ENCODE assay signal across 11 mouse cellular contexts in the genomic region with DNA sequence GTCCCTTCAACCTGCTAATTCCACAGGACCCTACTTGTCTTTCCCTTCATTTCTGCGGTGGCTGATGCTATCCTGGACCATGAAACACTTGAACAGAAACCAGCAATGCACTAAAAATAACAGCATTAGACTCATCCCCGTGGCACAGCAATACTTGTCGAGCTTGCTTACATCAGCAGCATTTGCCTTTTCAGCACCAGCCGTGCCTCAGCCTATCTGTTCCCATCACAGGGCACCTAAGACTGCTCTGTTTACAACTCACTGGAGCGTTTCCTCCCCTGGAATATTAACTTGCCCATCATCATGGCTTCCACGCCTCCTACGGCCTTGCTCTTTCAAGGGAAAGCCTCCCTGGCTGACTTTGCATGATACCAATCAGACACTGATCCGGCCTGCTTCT.
A peak's percentile ranks its signal among the peaks of the same experiment; 100 is the strongest.
DNase-seq lines count a peak whose midpoint lies in the region; ATAC-seq and TF ChIP-seq lines count a peak whose summit lies in the region.
"Had no signal": no experiment of that assay in that cellular context is flagged by ENCODE, and none has a peak within 500 bp of the region (broad histone marks: within the 10 kb centered on the region; RNA-seq: fewer than 3 reads in every experiment).

No protein-coding gene starts in this region.

- H3K4me2 ChIP-seq in kidney, embryonic 16.5 days (replicated peaks; ENCODE audit: low read depth, low read length), result 0 out of 2 replicates have a peak overlapping the region, but pooled peaks have one; percentile 28

- peaks cover 9% of the 10 kb centered on the region for H3K36me3 ChIP-seq in kidney, embryonic 16.5 days (ENCODE audit: insufficient read depth, low read length)

- intact Hi-C loops in gastrocnemius, postnatal 14 days (cut with DNase I; ENCODE audit: low total_unique reads), result no loop called here
- intact Hi-C loops in left cerebral cortex, adult 2 months (cut with DNase I), result loop anchor here (5.0 kb wide), 1 partner anchor 141 kb away; no protein-coding TSS in a partner anchor
- intact Hi-C loops in left cerebral cortex, postnatal 10 days (cut with DNase I), result no loop called here

- peaks cover 31% of the 10 kb centered on the region for H3K4me1 ChIP-seq in kidney, embryonic 16.5 days (ENCODE audit: insufficient read depth, low read length)

- DNase-seq in gastrocnemius, postnatal 25 days, result peak; percentile 45
- no peak for DNase-seq in gastrocnemius, postnatal 14 days
- peak in 1 of 2 experiments; percentile 21 for DNase-seq in left cerebral cortex, adult 2 months (ENCODE audit: extremely low spot score in 1 of 2, low spot score in 2 of 2)
- no peak for DNase-seq in left cerebral cortex, postnatal 10 days (ENCODE audit: extremely low spot score in 1 of 2, low spot score in 2 of 2)
- peak; percentile 79 for DNase-seq in brain, adult 2 months (ENCODE audit: low read depth, low spot score)
- DNase-seq in thymus, postnatal 25 days, result no peak
- no peak for DNase-seq in cerebellum, postnatal 4 days (ENCODE audit: low spot score in 2 of 2)
- DNase-seq: cerebellum, postnatal 36 days; lung, postnatal 4 days; thymus, adult 18-20 months had no signal

- peak; percentile 89 for ATAC-seq in kidney, embryonic 16.5 days (ENCODE audit: low FRiP score, low TSS enrichment)

- no peak overlapping the region for H3K9ac ChIP-seq in kidney, embryonic 16.5 days (replicated peaks; ENCODE audit: low read length)

- H3K4me3 ChIP-seq in left cerebral cortex, adult 2 months, result no peak overlapping the region
- peak overlapping the region; percentile 15; the same call in 1 of the 2 replicates for H3K4me3 ChIP-seq in kidney, embryonic 16.5 days (ENCODE audit: low read length)

- no peak for TF ChIP-seq CTCF in left cerebral cortex, adult 2 months (IDR thresholded peaks at IDR 0.05)

- H3K9me3 ChIP-seq in kidney, embryonic 16.5 days (ENCODE audit: low read length), result no peaks in the 10 kb centered on the region

- WGBS in kidney, embryonic 16.5 days, result 34% methylated on average over 8 of the region's 8 CpGs

- H3K27ac ChIP-seq in left cerebral cortex, adult 2 months, result peak overlapping the region; percentile 62
- H3K27ac ChIP-seq in kidney, embryonic 16.5 days (ENCODE audit: low read length), result peak overlapping the region; percentile 37

- no peaks in the 10 kb centered on the region for H3K27me3 ChIP-seq in kidney, embryonic 16.5 days (ENCODE audit: insufficient read depth, low read length)

Comparison
In these comparisons a context has a peak if more than half of its experiments do, and no peak if none do; other contexts are left out.
1. DNase-seq: peak in gastrocnemius, postnatal 25 days (single experiment) and brain, adult 2 months (single experiment); none in gastrocnemius, postnatal 14 days (single experiment), left cerebral cortex, postnatal 10 days (0 of 2), thymus, postnatal 25 days (single experiment) and cerebellum, postnatal 4 days (0 of 2).